In the genomic region with DNA sequence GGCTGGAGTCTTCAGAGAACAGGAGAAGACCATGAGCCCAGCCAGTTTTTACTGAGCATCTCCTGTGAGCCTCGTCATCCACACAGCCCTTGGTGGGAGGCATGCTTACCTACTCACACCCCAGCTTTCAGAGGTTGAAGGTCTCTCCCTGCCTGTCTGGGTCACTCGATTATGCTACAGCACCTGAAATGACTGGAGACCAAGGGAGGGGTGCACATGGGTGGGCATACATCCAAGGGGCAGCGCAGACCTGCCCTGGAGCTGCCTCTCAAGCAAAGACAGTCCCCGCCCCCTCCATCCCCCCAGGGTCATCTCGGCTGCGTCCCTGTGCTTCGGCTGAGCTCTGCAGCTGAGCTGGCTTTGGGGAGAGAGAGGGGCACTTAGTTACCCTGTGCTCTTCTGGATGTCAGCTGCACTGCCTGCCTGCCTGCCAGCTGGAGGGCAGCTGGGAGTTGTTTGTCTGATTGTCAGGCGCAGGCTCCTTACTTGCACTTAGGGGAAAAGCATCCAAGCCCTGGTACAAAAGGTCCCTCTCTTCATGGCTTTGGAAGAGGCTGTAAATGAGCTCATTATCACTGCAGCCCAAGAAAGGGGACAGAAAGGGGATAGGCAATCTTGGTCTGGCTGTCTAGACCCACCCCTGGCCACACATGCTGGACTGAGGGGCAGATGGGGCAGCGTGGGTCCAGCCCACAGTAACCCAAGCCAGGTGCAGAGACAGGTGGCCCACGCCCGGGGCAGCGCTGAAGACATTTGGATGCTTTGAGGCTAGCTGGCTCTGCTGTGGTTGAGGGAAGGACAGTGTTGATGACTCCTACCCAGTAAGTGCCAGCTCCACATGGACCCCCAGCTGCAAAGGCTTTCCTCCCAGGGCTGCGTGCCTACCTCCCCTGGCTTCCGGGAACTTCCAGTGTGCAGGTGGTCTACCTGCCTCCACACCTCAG, we compare ENCODE assay signal across 9 mouse cellular contexts. TPM values are rescaled to one million over a fixed set of nuclear protein-coding genes. Genes with fewer than 3 reads are reported as not detected.
DNase-seq lines count a peak whose midpoint lies in the region; ATAC-seq lines count a peak whose summit lies in the region.
"Had no signal": no experiment of that assay in that cellular context is flagged by ENCODE, and none has a peak within 500 bp of the region (broad histone marks: within the 10 kb centered on the region; RNA-seq: fewer than 3 reads in every experiment).

No protein-coding gene starts in this region.

- ATAC-seq in heart, embryonic 11.5 days (replicated peaks; ENCODE audit: insufficient number of reproducible peaks, low FRiP score, low TSS enrichment): no peak
- peak; percentile 43 for ATAC-seq in hindbrain, embryonic 11.5 days (ENCODE audit: low FRiP score)
- 0 out of 2 replicates have a peak, but pooled peaks have one; percentile 44 for ATAC-seq in midbrain, embryonic 12.5 days (ENCODE audit: low FRiP score, low read depth)
- ATAC-seq: liver, postnatal 0 days had no signal

- H3K4me1 ChIP-seq in heart, embryonic 11.5 days (ENCODE audit: control insufficient read depth, insufficient read depth, low read length): peaks cover 55% of the 10 kb centered on the region
- peaks cover 55% of the 10 kb centered on the region for H3K4me1 ChIP-seq in embryonic facial prominence, embryonic 10.5 days
- H3K4me1 ChIP-seq in hindbrain, embryonic 11.5 days (replicated peaks; ENCODE audit: control insufficient read depth, insufficient read depth, low read length): peaks cover 12% of the 10 kb centered on the region
- peaks cover 59% of the 10 kb centered on the region for H3K4me1 ChIP-seq in midbrain, embryonic 12.5 days

- DNase-seq in heart, postnatal 36 days: no peak
- DNase-seq in embryonic facial prominence, embryonic 10.5 days (ENCODE audit: low spot score): peak; percentile 52
- peak; percentile 64 for DNase-seq in hindbrain, embryonic 11.5 days (ENCODE audit: low spot score)
- DNase-seq in ovary, postnatal 36 days (ENCODE audit: low spot score): no peak
- no peak for DNase-seq in ovary, adult 18-20 months (ENCODE audit: low spot score)
- DNase-seq in spleen, adult 18-20 months: no peak
- DNase-seq: liver, postnatal 0 days had no signal

- no peaks in the 10 kb centered on the region for H3K9me3 ChIP-seq in heart, embryonic 11.5 days (replicated peaks; ENCODE audit: control insufficient read depth, low read length)
- H3K9me3 ChIP-seq in embryonic facial prominence, embryonic 10.5 days: no peaks in the 10 kb centered on the region
- H3K9me3 ChIP-seq in hindbrain, embryonic 11.5 days (ENCODE audit: control insufficient read depth, low read length): no peaks in the 10 kb centered on the region
- no peaks in the 10 kb centered on the region for H3K9me3 ChIP-seq in midbrain, embryonic 12.5 days

- H3K4me3 ChIP-seq in heart, embryonic 11.5 days (ENCODE audit: low read depth, low read length): no peak overlapping the region
- H3K4me3 ChIP-seq in embryonic facial prominence, embryonic 10.5 days: no peak overlapping the region
- H3K4me3 ChIP-seq in hindbrain, embryonic 11.5 days (ENCODE audit: low read depth, low read length): no peak overlapping the region
- H3K4me3 ChIP-seq in midbrain, embryonic 12.5 days: no peak overlapping the region

- H3K27ac ChIP-seq in heart, embryonic 11.5 days (ENCODE audit: low read depth, low read length): 0 out of 2 replicates have a peak overlapping the region, but pooled peaks have one; percentile 22
- peak overlapping the region; percentile 5; the same call in 1 of the 2 replicates for H3K27ac ChIP-seq in embryonic facial prominence, embryonic 10.5 days (replicated peaks)
- peak overlapping the region; percentile 76 for H3K27ac ChIP-seq in hindbrain, embryonic 11.5 days (ENCODE audit: low read depth, low read length)
- peak overlapping the region; percentile 82 for H3K27ac ChIP-seq in midbrain, embryonic 12.5 days (replicated peaks)

- H3K36me3 ChIP-seq in heart, embryonic 11.5 days (ENCODE audit: control insufficient read depth, insufficient read depth, low read length): peaks cover 3% of the 10 kb centered on the region
- H3K36me3 ChIP-seq in embryonic facial prominence, embryonic 10.5 days (replicated peaks): peaks cover 30% of the 10 kb centered on the region
- H3K36me3 ChIP-seq in hindbrain, embryonic 11.5 days (ENCODE audit: control insufficient read depth, insufficient read depth, low read length): no peaks in the 10 kb centered on the region
- no peaks in the 10 kb centered on the region; the same call in 1 of the 2 replicates for H3K36me3 ChIP-seq in midbrain, embryonic 12.5 days

- intact Hi-C loops in heart, postnatal 36 days (cut with DNase I): no loop called here

- 68% methylated on average over 14 of the region's 14 CpGs for WGBS in heart, embryonic 11.5 days (ENCODE audit: insufficient replicate concordance)
- 67% methylated on average over 14 of the region's 14 CpGs for WGBS in embryonic facial prominence, embryonic 10.5 days
- 65% methylated on average over 14 of the region's 14 CpGs for WGBS in hindbrain, embryonic 11.5 days
- WGBS in midbrain, embryonic 12.5 days: 68% methylated on average over 14 of the region's 14 CpGs

- H3K4me2 ChIP-seq in heart, embryonic 11.5 days: no peak overlapping the region
- no peak overlapping the region for H3K4me2 ChIP-seq in hindbrain, embryonic 11.5 days (replicated peaks; ENCODE audit: low read depth, low read length)
- H3K4me2 ChIP-seq in midbrain, embryonic 12.5 days (replicated peaks): no peak overlapping the region

- H3K27me3 ChIP-seq in heart, embryonic 11.5 days (ENCODE audit: control insufficient read depth, insufficient read depth, low read length): no peaks in the 10 kb centered on the region
- no peaks in the 10 kb centered on the region for H3K27me3 ChIP-seq in embryonic facial prominence, embryonic 10.5 days (replicated peaks; ENCODE audit: low read depth, poor library complexity, severe bottlenecking)
- no peaks in the 10 kb centered on the region for H3K27me3 ChIP-seq in hindbrain, embryonic 11.5 days (ENCODE audit: control insufficient read depth, insufficient read depth, low read length)
- 0 out of 2 replicates have a peak, but pooled peaks cover 2% of the 10 kb centered on the region for H3K27me3 ChIP-seq in midbrain, embryonic 12.5 days

- 0 out of 2 replicates have a peak overlapping the region, but pooled peaks have one; percentile 28 for H3K9ac ChIP-seq in heart, embryonic 11.5 days (ENCODE audit: low read depth, low read length)
- 0 out of 2 replicates have a peak overlapping the region, but pooled peaks have one; percentile 17 for H3K9ac ChIP-seq in hindbrain, embryonic 11.5 days (ENCODE audit: low read depth, low read length)
- no peak overlapping the region; the same call in 1 of the 2 replicates for H3K9ac ChIP-seq in midbrain, embryonic 12.5 days (replicated peaks)
- H3K9ac ChIP-seq: liver, postnatal 0 days had no signal

RNA-seq across cellular contexts. Expression of gene Tcp11, which starts 43.4 kb away (rescaled TPM):
- 0.34 and 0.49 TPM in 2 replicates for polyA plus RNA-seq in heart, embryonic 11.5 days (2014; fragmentation: Nextera tagmentation; extraction: Ambion mirVana)
- not detected for total RNA-seq in heart, postnatal 36 days (2021)
- polyA plus RNA-seq in embryonic facial prominence, embryonic 10.5 days (2016; fragmentation: Nextera tagmentation; extraction: Ambion mirVana): 0.54 and 0.83 TPM in 2 replicates
- 0.99 and 1.3 TPM in 2 replicates for polyA plus RNA-seq in hindbrain, embryonic 11.5 days (2014; fragmentation: Nextera tagmentation; extraction: Ambion mirVana)
- 1.4 and 1.9 TPM in 2 replicates for polyA plus RNA-seq in midbrain, embryonic 12.5 days (2016; fragmentation: Nextera tagmentation; extraction: Ambion mirVana)

Comparison
In these comparisons a context has a peak if more than half of its experiments do, and no peak if none do; other contexts are left out.
1. H3K27ac ChIP-seq: peak in every context shown above with its lines; median percentile 82 in midbrain, embryonic 12.5 days; 76 in hindbrain, embryonic 11.5 days; 22 in heart, embryonic 11.5 days; 5 in embryonic facial prominence, embryonic 10.5 days.
2. DNase-seq: peak in embryonic facial prominence, embryonic 10.5 days (single experiment) and hindbrain, embryonic 11.5 days (single experiment); none in heart, postnatal 36 days (0 of 2), ovary, postnatal 36 days (single experiment), ovary, adult 18-20 months (single experiment) and spleen, adult 18-20 months (0 of 2).